Mouse (Mus musculus): ENCODE results near the gene Hapln4.

GRCm38 (mm10) chr8:70137890-70138289, 54.6 kb downstream of the Hapln4 start:
- TF ChIP-seq EP300 (IDR thresholded peaks at IDR 0.05; ENCODE audit: low read depth) = no peak
- no peak for TF ChIP-seq CTCF (IDR thresholded peaks at IDR 0.05; ENCODE audit: low read depth)

All from liver, postnatal 0 days (tissue).